Mouse (Mus musculus) gastrocnemius, postnatal 4 days (tissue): ENCODE data around the gene Gpn2. TPM values are rescaled to one million over a fixed set of nuclear protein-coding genes. Genes with fewer than 3 reads are reported as not detected.

Source experiments
- DNase-seq, 2 experiments: peaks; one replicate each; pipeline ENCODE4 v3.0.0; 2021 to 2022; ENCODE audit warnings: low spot score in 2 of 2, mixed read lengths in 2 of 2
- microRNA-seq: library from miRNA; unstranded; fragments of <30 nt; microRNA quantifications from one replicate; pipeline ENCODE4 v1.2.0, GENCODE M21; 2021
- total RNA-seq, 2 experiments: library from RNA; stranded (reverse); gene quantifications; 2 replicates each; pipeline ENCODE4 v1.2.3; 2021

Gpn2 gene
- total RNA-seq, 2 experiments from 2014 or later, result 6.5 to 7.6 TPM

DNA sequence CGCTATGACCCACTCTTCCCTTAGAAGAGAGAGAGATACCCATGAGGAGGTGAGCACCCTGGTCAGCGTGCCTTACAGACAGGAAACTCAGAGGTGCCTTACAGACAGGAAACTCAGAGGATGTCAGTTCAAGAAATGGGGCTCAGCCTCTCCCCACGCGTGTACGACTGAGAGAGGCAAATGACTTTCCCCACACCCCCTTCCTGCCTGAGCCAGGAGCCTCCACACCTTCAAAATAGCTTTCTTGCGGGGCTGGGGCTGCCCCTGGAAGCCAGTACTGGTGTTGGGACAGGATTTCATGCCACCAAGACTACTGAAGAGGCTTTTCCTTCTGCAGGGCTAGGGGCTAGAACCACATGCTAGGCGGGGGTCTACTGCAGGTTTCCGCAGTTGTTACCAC, 36.5 kb downstream of the Gpn2 start:
- no peak for DNase-seq

- DNase-seq, result no peak
These were observed 38.1 kb downstream of the Gpn2 start for GRCm38 (mm10) chr4:133622161-133622695.

DNA sequence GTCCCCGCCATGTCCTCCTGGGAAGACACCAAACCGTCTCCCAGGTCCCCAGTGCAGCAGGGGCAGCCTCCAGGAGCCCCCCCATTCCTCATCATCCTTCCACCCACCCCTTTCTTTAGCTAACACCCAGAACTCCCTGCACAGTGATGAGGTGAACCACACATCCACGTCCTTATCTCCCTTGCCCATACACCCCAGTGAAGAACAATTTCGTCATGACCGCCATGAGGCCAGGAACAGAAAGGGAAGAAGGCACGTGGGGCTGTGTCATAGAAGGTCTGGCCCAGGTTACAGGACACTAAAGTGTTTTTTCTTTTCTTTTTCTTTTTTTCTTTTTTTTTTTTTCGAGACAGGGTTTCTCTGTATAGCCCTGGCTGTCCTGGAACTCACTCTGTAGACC, 40.7 kb downstream of the Gpn2 start:
- no peak for DNase-seq

- DNase-seq, result no peak
These were observed 41.5 kb downstream of the Gpn2 start for GRCm38 (mm10) chr4:133625621-133626071.

DNA sequence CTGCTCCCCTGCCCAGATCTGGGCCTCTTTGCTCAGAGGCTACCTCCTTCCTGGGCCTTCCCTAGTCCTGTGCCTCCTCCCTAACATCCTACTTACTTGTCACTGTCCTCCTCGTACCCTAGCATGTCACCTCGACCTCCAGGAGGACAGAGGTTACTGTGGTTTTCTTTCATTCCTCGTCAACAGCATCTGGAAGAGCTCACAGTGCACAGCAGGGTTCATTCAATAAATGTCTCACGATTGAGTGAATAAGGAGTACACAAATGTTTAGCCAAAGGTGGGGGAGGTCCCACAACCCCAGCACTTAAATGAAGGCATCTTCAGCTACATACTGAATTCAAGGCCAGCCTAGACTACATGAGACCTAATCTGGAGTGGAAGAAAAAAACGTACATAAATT, 42.1 kb downstream of the Gpn2 start:
- no peak for DNase-seq

DNA sequence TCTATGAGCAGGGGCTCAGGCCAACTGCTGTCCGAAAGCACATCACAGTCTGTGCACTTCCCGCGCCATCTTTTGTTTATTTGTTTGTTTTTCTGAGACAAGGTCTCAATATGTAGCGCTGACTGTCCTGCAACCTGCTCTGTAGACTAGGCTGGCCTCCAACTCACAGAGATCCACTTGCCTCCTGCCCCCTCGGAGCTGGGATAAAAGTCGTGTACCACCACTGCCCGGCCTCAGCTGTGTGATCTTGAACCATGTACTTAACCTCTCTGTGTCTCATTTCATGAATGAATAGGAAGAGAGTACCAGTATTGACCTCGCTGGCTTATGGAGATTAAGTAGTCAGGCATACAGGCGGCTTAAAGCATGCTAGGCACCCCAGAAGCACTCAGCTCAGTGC, 42.5 kb downstream of the Gpn2 start:
- no peak for DNase-seq

GRCm38 (mm10) chr4:133627039-133627438, 42.9 kb downstream of the Gpn2 start:
- DNase-seq, result no peak

DNA sequence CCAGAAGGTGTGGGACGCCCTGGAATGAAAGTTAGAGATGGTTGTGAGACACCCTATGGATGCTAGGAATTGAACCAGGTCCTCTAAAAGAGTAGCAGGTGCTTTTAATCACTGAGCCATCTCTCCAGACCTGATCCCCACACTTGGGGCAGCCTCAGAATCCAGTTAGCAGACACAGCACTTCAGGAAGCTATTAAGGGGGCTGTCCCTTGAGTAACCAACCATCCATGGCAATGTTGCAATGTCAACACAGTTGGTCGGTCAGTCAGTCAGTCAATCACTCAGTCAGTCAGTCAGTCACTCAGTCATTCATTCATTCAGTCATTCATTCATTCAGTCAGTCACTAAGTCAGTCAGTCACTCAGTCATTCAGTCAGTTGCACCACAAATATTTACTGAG, 44.4 kb downstream of the Gpn2 start:
- no peak for DNase-seq

GRCm38 (mm10) chr4:133629191-133629590, 45.0 kb downstream of the Gpn2 start:
- no peak for DNase-seq

GRCm38 (mm10) chr4:133630326-133630920, 46.3 kb downstream of the Gpn2 start:
- no peak for DNase-seq

DNA sequence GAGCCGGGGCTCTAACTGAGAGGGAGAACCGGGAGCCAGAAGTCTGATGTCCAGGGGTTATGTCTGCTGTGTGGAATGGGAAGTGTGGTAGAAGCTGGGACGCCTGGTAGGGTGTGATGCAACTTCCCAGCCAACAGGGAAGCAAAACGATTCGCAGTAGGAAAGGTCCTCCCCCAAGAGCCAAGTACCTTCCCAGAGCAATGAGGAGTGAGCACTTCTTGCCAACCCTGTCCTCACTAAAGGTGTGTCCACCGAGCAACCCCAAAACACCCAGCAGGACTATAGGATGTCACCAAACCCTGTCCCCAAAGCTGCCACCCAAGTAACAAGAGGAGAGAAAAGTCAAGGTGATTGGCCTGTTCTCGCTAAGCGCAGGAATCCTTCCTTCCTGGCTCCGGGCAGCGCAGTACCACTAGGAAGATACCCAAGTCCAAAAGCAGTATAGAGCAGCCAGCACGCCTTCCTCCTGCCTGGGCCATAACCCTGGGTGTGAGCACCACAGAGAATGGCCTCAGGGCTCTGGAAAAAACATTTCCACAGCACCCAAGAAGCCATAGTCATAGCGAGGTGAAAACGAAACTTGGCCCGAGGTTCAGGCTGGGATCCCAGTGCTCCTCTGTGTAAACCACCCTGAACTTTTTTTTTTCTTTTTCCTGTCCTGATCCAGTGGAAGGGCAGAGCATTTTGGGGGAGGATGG, 47.1 kb downstream of the Gpn2 start:
- DNase-seq, result no peak

DNA sequence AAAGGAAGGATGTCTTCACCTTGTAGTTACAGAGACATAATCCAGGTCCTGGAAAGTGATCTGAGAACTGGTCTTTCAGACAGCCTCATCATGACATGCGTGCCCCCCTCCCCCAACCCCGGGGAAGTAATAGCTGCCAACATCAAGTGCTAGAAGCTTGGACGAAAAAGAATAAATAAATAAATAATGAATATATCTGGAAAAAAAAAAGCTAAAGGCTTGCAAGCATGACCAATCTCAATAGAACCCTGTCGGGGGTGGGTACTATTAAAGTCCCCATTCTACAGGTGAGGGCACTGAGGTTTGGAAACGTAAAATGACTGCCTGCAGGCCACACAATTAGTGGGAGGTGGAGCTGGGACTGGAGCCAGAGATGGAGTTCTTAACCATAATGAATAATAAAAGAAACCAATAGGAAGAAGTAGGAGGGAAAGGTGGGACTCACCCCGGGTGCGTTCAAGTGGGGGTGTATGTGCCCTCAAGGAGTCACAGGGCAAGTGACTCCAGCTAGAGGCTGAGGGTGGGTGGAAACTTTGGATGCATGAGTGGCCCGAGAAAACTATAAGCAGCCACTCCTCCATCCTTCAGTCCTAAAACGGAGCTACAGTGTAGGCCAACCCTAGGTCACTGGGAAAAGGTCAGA, 47.7 kb downstream of the Gpn2 start:
- DNase-seq, result no peak

GRCm38 (mm10) chr4:133632483-133633327, 48.5 kb downstream of the Gpn2 start:
- DNase-seq, result peak in 1 of 2 experiments; percentile 56

- DNase-seq, result peak; percentile 84 to 86
These were observed 49.3 kb downstream of the Gpn2 start for GRCm38 (mm10) chr4:133633332-133634042.

DNA sequence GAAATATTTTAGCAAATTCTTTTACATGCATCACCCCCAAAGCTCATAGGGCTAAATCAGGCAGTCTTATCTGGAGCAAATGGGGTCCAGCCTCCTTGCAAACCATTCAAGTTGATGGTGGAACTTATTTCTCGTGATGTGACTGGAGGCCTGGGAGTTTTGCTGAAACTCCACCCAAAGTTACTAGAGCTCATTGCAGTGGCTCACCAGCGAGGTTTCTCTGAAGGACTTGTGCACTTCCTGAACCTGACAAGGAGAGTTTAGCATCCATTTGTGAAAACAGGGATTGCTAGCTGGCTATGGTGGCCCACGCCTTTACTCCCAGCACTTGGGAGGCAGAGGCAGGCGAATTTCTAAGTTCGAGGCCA, 49.9 kb downstream of the Gpn2 start:
- DNase-seq, result no peak

Small RNA genes within 50 kb of the gene (microRNA-seq; reads per million reads assigned to microRNA genes)
- not detected for gene Gm23158

Other genes starting within 250 kb of the Gpn2 start
- gene Wdtc1, start 230.9 kb upstream of the Gpn2 start, total RNA-seq, result 10 to 100 TPM; 43.1 to 45.0 TPM
- gene Slc9a1, start 214.7 kb upstream of the Gpn2 start, total RNA-seq, result 10 to 100 TPM; 24.1 to 24.4 TPM
- under 1 TPM; 0.57 to 0.74 TPM for gene Tent5b, start 104.2 kb upstream of the Gpn2 start, total RNA-seq
- gene Trnp1, start 85.8 kb upstream of the Gpn2 start, total RNA-seq, result 1 to 10 TPM; 3.4 to 4.6 TPM
- gene Kdf1, start 65.4 kb upstream of the Gpn2 start, total RNA-seq, result not detected
- 10 to 100 TPM; 73.7 to 80.7 TPM for gene Nudc, start 38.4 kb upstream of the Gpn2 start, total RNA-seq
- gene Nr0b2, start 31.0 kb upstream of the Gpn2 start, total RNA-seq, result not detected
- gene Gpatch3, start 9.6 kb upstream of the Gpn2 start, total RNA-seq, result 1 to 10 TPM; 5.2 to 6.0 TPM
- 1 to 10 TPM; 2.2 to 2.3 TPM for gene Sfn, start 17.8 kb downstream of the Gpn2 start, total RNA-seq
- gene Zdhhc18, start 65.8 kb downstream of the Gpn2 start, total RNA-seq, result 10 to 100 TPM; 20.8 to 23.7 TPM
- 10 to 100 TPM; 11.3 to 11.7 TPM for gene Pigv, start 88.3 kb downstream of the Gpn2 start, total RNA-seq
- 10 to 100 TPM; 55.0 to 55.5 TPM for gene Arid1a, start 172.4 kb downstream of the Gpn2 start, total RNA-seq